Mouse (Mus musculus): ENCODE data around the gene 4921524J17Rik. TPM values are rescaled to one million over a fixed set of nuclear protein-coding genes. Genes with fewer than 3 reads are reported as not detected.

The 4921524J17Rik gene
- polyA plus RNA-seq, 1 experiment from 2014 or later: 15.6 TPM

DNA sequence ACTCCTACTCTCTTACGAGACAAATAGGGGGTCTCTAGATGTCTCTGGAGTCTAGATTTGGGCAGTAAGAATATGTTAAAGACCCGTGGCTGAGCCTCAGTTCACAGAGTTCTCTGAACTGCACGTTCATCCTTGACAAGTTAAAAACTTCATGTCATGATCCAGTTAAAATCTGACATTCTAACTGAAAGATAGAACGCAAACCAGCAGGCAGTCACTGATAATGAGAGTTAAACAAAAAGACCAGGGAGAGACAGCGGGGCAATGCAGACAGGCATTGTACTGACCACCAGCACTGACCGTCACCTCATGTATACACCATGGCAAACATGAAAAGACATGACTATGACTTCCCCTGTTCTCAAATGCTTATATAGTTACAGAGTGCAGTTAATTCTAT is 69.2 kb downstream of the 4921524J17Rik start:
- H3K9me3 ChIP-seq (replicated peaks): no peaks in the 10 kb centered on the region
- H3K27me3 ChIP-seq: no peaks in the 10 kb centered on the region
- ATAC-seq (ENCODE audit: insufficient read depth): peak; percentile 43; the same call in 1 of the 2 replicates
- H3K36me3 ChIP-seq (replicated peaks): peaks cover 31% of the 10 kb centered on the region
- no peak overlapping the region for H3K9ac ChIP-seq
- no peak overlapping the region for H3K4me3 ChIP-seq (replicated peaks)
- H3K4me2 ChIP-seq: no peak overlapping the region
- peak overlapping the region; percentile 42 for H3K27ac ChIP-seq (replicated peaks)
- 29% methylated on average over 6 of the region's 6 CpGs for WGBS (ENCODE audit: insufficient replicate concordance)
- peaks cover 42% of the 10 kb centered on the region for H3K4me1 ChIP-seq (replicated peaks)

GRCm38 (mm10) chr8:85362211-85362610 is 70.4 kb downstream of the 4921524J17Rik start:
- 79% methylated on average over 4 of the region's 4 CpGs for WGBS (ENCODE audit: insufficient replicate concordance)
- Histone ChIP-seq H3K9ac (no peak overlapping the region), H3K36me3 (replicated peaks) (peaks cover 40% of the 10 kb centered on the region), H3K4me2 (no peak overlapping the region), H3K4me1 (replicated peaks) (peaks cover 35% of the 10 kb centered on the region), H3K27me3 (no peaks in the 10 kb centered on the region), H3K4me3 (replicated peaks) (no peak overlapping the region), H3K9me3 (replicated peaks) (no peaks in the 10 kb centered on the region), H3K27ac (replicated peaks) (0 out of 2 replicates have a peak overlapping the region, but pooled peaks have one; percentile 26)
- ATAC-seq (ENCODE audit: insufficient read depth): no peak

Other genes starting within 250 kb of the 4921524J17Rik start
- not detected in 2 replicates for gene Olfr371, start 206.8 kb downstream of the 4921524J17Rik start, polyA plus RNA-seq (2015; fragmentation: Nextera tagmentation; extraction: Ambion mirVana)
- gene Orc6, start 133.2 kb downstream of the 4921524J17Rik start, polyA plus RNA-seq (2015; fragmentation: Nextera tagmentation; extraction: Ambion mirVana): 80.8 and 84.4 TPM in 2 replicates
- gene Vps35, start 133.0 kb downstream of the 4921524J17Rik start, polyA plus RNA-seq (2015; fragmentation: Nextera tagmentation; extraction: Ambion mirVana): 85.1 and 92.3 TPM in 2 replicates
- 57.2 and 68.2 TPM in 2 replicates for gene Mylk3, start 46.5 kb downstream of the 4921524J17Rik start, polyA plus RNA-seq (2015; fragmentation: Nextera tagmentation; extraction: Ambion mirVana)
- gene Gpt2, start 59.7 kb upstream of the 4921524J17Rik start, polyA plus RNA-seq (2015; fragmentation: Nextera tagmentation; extraction: Ambion mirVana): 17.7 and 22.1 TPM in 2 replicates
- 62.3 and 67.5 TPM in 2 replicates for gene Dnaja2, start 122.5 kb upstream of the 4921524J17Rik start, polyA plus RNA-seq (2015; fragmentation: Nextera tagmentation; extraction: Ambion mirVana)